Mouse (Mus musculus) myocyte (in vitro differentiated cells): ENCODE data around the gene Aatk. TPM values are rescaled to one million over a fixed set of nuclear protein-coding genes. Genes with fewer than 3 reads are reported as not detected.

Experiments
- H3K27me3 ChIP-seq: one replicate; pipeline ENCODE4 v1.6.1; 2011; ENCODE audit not compliant: control insufficient read depth, insufficient read depth, insufficient read length
- H3K36me3 ChIP-seq: one replicate; pipeline ENCODE4 v1.6.1; 2011; ENCODE audit not compliant: control insufficient read depth, insufficient read depth
- H3K4me2 ChIP-seq: one replicate; pipeline ENCODE4 v1.6.1; 2011; ENCODE audit warnings: low read depth, control low read depth
- H3K4me3 ChIP-seq: one replicate; pipeline ENCODE4 v1.5.1; 2011; ENCODE audit warnings: mild to moderate bottlenecking, control low read depth, moderate library complexity
- H3K79me2 ChIP-seq: one replicate; pipeline ENCODE4 v1.6.1; 2011; ENCODE audit not compliant: control insufficient read depth, insufficient read depth
- H3ac ChIP-seq: one replicate; pipeline ENCODE4 v1.6.1; 2011; ENCODE audit not compliant: control insufficient read depth, insufficient read length
- CEBPB ChIP-seq: IDR thresholded peaks from 2 replicates; pipeline ENCODE4 v1.6.1; 2011; ENCODE audit warnings: mild to moderate bottlenecking, moderate library complexity; ENCODE audit not compliant: poor library complexity, insufficient read depth, severe bottlenecking
- E2F4 ChIP-seq: IDR thresholded peaks from one replicate; pipeline ENCODE4 v1.6.1; 2011; ENCODE audit warnings: mild to moderate bottlenecking, control low read depth, moderate library complexity; ENCODE audit not compliant: insufficient read depth
- MAX ChIP-seq: IDR thresholded peaks from one replicate; pipeline ENCODE4 v1.6.1; 2011; ENCODE audit warnings: low read depth, mild to moderate bottlenecking, control low read depth
- MYOD1 ChIP-seq, 3 experiments: IDR thresholded peaks; one replicate each; pipeline ENCODE4 v1.6.1; 2011; ENCODE audit warnings: control low read depth in 2 of 3, low read depth in 2 of 3, mild to moderate bottlenecking in 2 of 3, moderate library complexity in 1 of 3; ENCODE audit not compliant: insufficient read length in 2 of 3, control insufficient read depth in 1 of 3
- MYOG ChIP-seq, 3 experiments: IDR thresholded peaks; one replicate each; pipeline ENCODE4 v1.6.1; 2011; ENCODE audit warnings: control low read depth in 2 of 3, low read depth in 2 of 3, mild to moderate bottlenecking in 2 of 3; ENCODE audit not compliant: insufficient read length in 2 of 3, control insufficient read depth in 1 of 3, insufficient read depth in 1 of 3
- POLR2A ChIP-seq: IDR thresholded peaks from one replicate; pipeline ENCODE4 v1.6.1; 2011; ENCODE audit warnings: low read depth, mild to moderate bottlenecking, control low read depth, moderate library complexity; ENCODE audit not compliant: insufficient read length
- POLR2AphosphoS2 ChIP-seq: IDR thresholded peaks from one replicate; pipeline ENCODE4 v1.6.1; 2011; ENCODE audit warnings: low read depth, control low read depth; ENCODE audit not compliant: insufficient read length
- REST ChIP-seq: IDR thresholded peaks from one replicate; pipeline ENCODE4 v1.6.1; 2011; ENCODE audit warnings: mild to moderate bottlenecking, control low read depth, moderate library complexity; ENCODE audit not compliant: insufficient read depth, insufficient read length
- SRF ChIP-seq: IDR thresholded peaks from one replicate; pipeline ENCODE4 v1.6.1; 2011; ENCODE audit warnings: low read depth; ENCODE audit not compliant: control insufficient read depth, insufficient read length
- TCF12 ChIP-seq: IDR thresholded peaks from one replicate; pipeline ENCODE4 v1.6.1; 2011; ENCODE audit warnings: mild to moderate bottlenecking, control low read depth; ENCODE audit not compliant: poor library complexity, insufficient read depth, severe bottlenecking
- TCF3 ChIP-seq: IDR thresholded peaks from one replicate; pipeline ENCODE4 v1.6.1; 2011; ENCODE audit warnings: low read depth, control low read depth; ENCODE audit not compliant: insufficient read length
- USF1 ChIP-seq: IDR thresholded peaks from one replicate; pipeline ENCODE4 v1.6.1; 2011; ENCODE audit warnings: low read depth, mild to moderate bottlenecking, control low read depth, moderate library complexity
- polyA plus RNA-seq: library from polyadenylated mRNA; unstranded; fragments of >200 nt; fragmentation: generic; extraction: Trizol; gene quantifications from one replicate; pipeline ENCODE4 v1.2.1, GENCODE M21; 2012; ENCODE audit warnings: missing spikeins

Gene Aatk
- polyA plus RNA-seq, 1 experiment: 0.26 TPM

- Histone ChIP-seq H3ac (no peak overlapping the region), H3K4me3 (no peak overlapping the region), H3K4me2 (no peak overlapping the region), H3K27me3 (no peaks in the 10 kb centered on the region), H3K36me3 (no peaks in the 10 kb centered on the region), H3K79me2 (no peaks in the 10 kb centered on the region)
- TF ChIP-seq E2F4 (no peak), POLR2AphosphoS2 (no peak), CEBPB (no peak), SRF (no peak), POLR2A (no peak), TCF3 (no peak), MYOD1 (IDR thresholded peaks at IDR 0.05; ENCODE audit: control insufficient read depth in 1 of 3, insufficient read length in 2 of 3, low read depth in 2 of 3) (no peak), MAX (no peak), REST (no peak), USF1 (no peak), MYOG (IDR thresholded peaks at IDR 0.05; ENCODE audit: control insufficient read depth in 1 of 3, insufficient read depth in 1 of 3, insufficient read length in 2 of 3, low read depth in 2 of 3) (no peak), TCF12 (no peak)
These were observed 24.1 kb upstream of the Aatk start for GRCm38 (mm10) chr11:120071065-120071464.

GRCm38 (mm10) chr11:120070286-120070930 lies 23.4 kb upstream of the Aatk start:
- no peak overlapping the region for H3ac ChIP-seq
- no peak overlapping the region for H3K4me3 ChIP-seq
- no peaks in the 10 kb centered on the region for H3K36me3 ChIP-seq
- H3K27me3 ChIP-seq: no peaks in the 10 kb centered on the region
- TF ChIP-seq MYOG (IDR thresholded peaks at IDR 0.05; ENCODE audit: control insufficient read depth in 1 of 3, insufficient read depth in 1 of 3, insufficient read length in 2 of 3, low read depth in 2 of 3) (no peak), REST (no peak), POLR2A (no peak), MAX (no peak), MYOD1 (IDR thresholded peaks at IDR 0.05; ENCODE audit: control insufficient read depth in 1 of 3, insufficient read length in 2 of 3, low read depth in 2 of 3) (no peak), CEBPB (no peak), E2F4 (no peak), POLR2AphosphoS2 (no peak), TCF3 (no peak), USF1 (no peak), SRF (no peak), TCF12 (no peak)
- no peak overlapping the region for H3K4me2 ChIP-seq
- H3K79me2 ChIP-seq: no peaks in the 10 kb centered on the region

- H3ac ChIP-seq: no peak overlapping the region
- H3K36me3 ChIP-seq: no peaks in the 10 kb centered on the region
- H3K27me3 ChIP-seq: no peaks in the 10 kb centered on the region
- no peaks in the 10 kb centered on the region for H3K79me2 ChIP-seq
- no peak overlapping the region for H3K4me2 ChIP-seq
- TF ChIP-seq CEBPB: no peak
- no peak for TF ChIP-seq E2F4
- TF ChIP-seq TCF3: no peak
- no peak for TF ChIP-seq MAX
- no peak for TF ChIP-seq SRF
- H3K4me3 ChIP-seq: no peak overlapping the region
These were observed 22.3 kb upstream of the Aatk start for GRCm38 (mm10) chr11:120069261-120069660.

GRCm38 (mm10) chr11:120067834-120068233 lies 20.9 kb upstream of the Aatk start:
- H3K27me3 ChIP-seq: no peaks in the 10 kb centered on the region
- H3ac ChIP-seq: no peak overlapping the region
- no peak overlapping the region for H3K4me2 ChIP-seq
- H3K36me3 ChIP-seq: no peaks in the 10 kb centered on the region
- no peak for TF ChIP-seq CEBPB
- TF ChIP-seq SRF: no peak
- TF ChIP-seq E2F4: no peak
- TF ChIP-seq REST: no peak
- TF ChIP-seq MYOD1 (IDR thresholded peaks at IDR 0.05; ENCODE audit: control insufficient read depth in 1 of 3, insufficient read length in 2 of 3, low read depth in 2 of 3): no peak
- TF ChIP-seq MYOG (IDR thresholded peaks at IDR 0.05; ENCODE audit: control insufficient read depth in 1 of 3, insufficient read depth in 1 of 3, insufficient read length in 2 of 3, low read depth in 2 of 3): no peak
- TF ChIP-seq MAX: no peak
- TF ChIP-seq USF1: no peak
- TF ChIP-seq POLR2A: no peak
- no peak for TF ChIP-seq TCF3
- TF ChIP-seq POLR2AphosphoS2: no peak
- TF ChIP-seq TCF12: no peak
- H3K79me2 ChIP-seq: no peaks in the 10 kb centered on the region
- no peak overlapping the region for H3K4me3 ChIP-seq

- Histone ChIP-seq H3K4me3 (no peak overlapping the region), H3K36me3 (no peaks in the 10 kb centered on the region), H3ac (no peak overlapping the region), H3K27me3 (peaks cover 13% of the 10 kb centered on the region), H3K4me2 (no peak overlapping the region), H3K79me2 (no peaks in the 10 kb centered on the region)
- TF ChIP-seq MYOD1 (IDR thresholded peaks at IDR 0.05; ENCODE audit: control insufficient read depth in 1 of 3, insufficient read length in 2 of 3, low read depth in 2 of 3) (no peak), POLR2A (no peak), E2F4 (no peak), REST (no peak)
These were observed 18.3 kb upstream of the Aatk start for GRCm38 (mm10) chr11:120065291-120065690.
